Comparison of ENCODE assay signal across 22 mouse cellular contexts in genomic region chr5:29198960-29199488, GRCm38 (mm10). TPM values are rescaled to one million over a fixed set of nuclear protein-coding genes. Genes with fewer than 3 reads are reported as not detected.
DNase-seq lines count a peak whose midpoint lies in the region; ATAC-seq and TF ChIP-seq lines count a peak whose summit lies in the region.
"Had no signal": no experiment of that assay in that cellular context is flagged by ENCODE, and none has a peak within 500 bp of the region (broad histone marks: within the 10 kb centered on the region; RNA-seq: fewer than 3 reads in every experiment).

No protein-coding gene starts in this region.

- no peak overlapping the region for H3K4me3 ChIP-seq in heart, embryonic 12.5 days
- no peak overlapping the region for H3K4me3 ChIP-seq in small intestine, adult 2 months (ENCODE audit: low read depth, low read length)
- H3K4me3 ChIP-seq: embryonic facial prominence, embryonic 12.5 days; forebrain, embryonic 13.5 days; heart, embryonic 13.5 days; hindbrain, embryonic 13.5 days had no signal

- TF ChIP-seq POLR2A in small intestine, adult 2 months (IDR thresholded peaks at IDR 0.05; ENCODE audit: low read depth, low read length), result no peak

- no peaks in the 10 kb centered on the region for H3K9me3 ChIP-seq in heart, embryonic 12.5 days (replicated peaks)
- H3K9me3 ChIP-seq: embryonic facial prominence, embryonic 12.5 days; forebrain, embryonic 13.5 days; heart, embryonic 13.5 days; hindbrain, embryonic 13.5 days had no signal

- 0 out of 2 replicates have a peak overlapping the region, but pooled peaks have one; percentile 7 for H3K27ac ChIP-seq in heart, embryonic 12.5 days (ENCODE audit: poor library complexity, severe bottlenecking)
- peak overlapping the region; percentile 50 for H3K27ac ChIP-seq in small intestine, adult 2 months (ENCODE audit: insufficient read depth, low read depth, low read length)
- H3K27ac ChIP-seq: embryonic facial prominence, embryonic 12.5 days; forebrain, embryonic 13.5 days; hindbrain, embryonic 13.5 days; hindbrain, postnatal 0 days had no signal

- H3K9ac ChIP-seq in heart, embryonic 12.5 days, result no peak overlapping the region
- H3K9ac ChIP-seq: embryonic facial prominence, embryonic 12.5 days; forebrain, embryonic 13.5 days; forebrain, postnatal 0 days; heart, embryonic 13.5 days; hindbrain, embryonic 13.5 days had no signal

- no peak overlapping the region for H3K4me2 ChIP-seq in heart, embryonic 12.5 days
- H3K4me2 ChIP-seq: embryonic facial prominence, embryonic 12.5 days; forebrain, embryonic 13.5 days; heart, embryonic 13.5 days; hindbrain, embryonic 13.5 days had no signal

- WGBS in heart, embryonic 12.5 days, result 69% methylated on average over 4 of the region's 4 CpGs
- 77% methylated on average over 4 of the region's 4 CpGs for WGBS in small intestine, adult 2 months

- H3K27me3 ChIP-seq in heart, embryonic 12.5 days (replicated peaks), result no peaks in the 10 kb centered on the region
- H3K27me3 ChIP-seq in small intestine, adult 2 months (ENCODE audit: control insufficient read depth, insufficient read depth, low read length), result no peaks in the 10 kb centered on the region
- H3K27me3 ChIP-seq: embryonic facial prominence, embryonic 12.5 days; forebrain, embryonic 13.5 days; heart, embryonic 13.5 days had no signal

- no peak for ATAC-seq in heart, embryonic 12.5 days (ENCODE audit: insufficient number of reproducible peaks, low FRiP score)
- ATAC-seq: forebrain, embryonic 13.5 days; forebrain, postnatal 0 days; hindbrain, postnatal 0 days had no signal

- H3K36me3 ChIP-seq in heart, embryonic 12.5 days, result no peaks in the 10 kb centered on the region
- peaks cover 9% of the 10 kb centered on the region; the same call in 1 of the 2 replicates for H3K36me3 ChIP-seq in small intestine, adult 2 months (ENCODE audit: control insufficient read depth, insufficient read depth, low read length)
- H3K36me3 ChIP-seq: embryonic facial prominence, embryonic 12.5 days; heart, embryonic 13.5 days had no signal

- intact Hi-C loops in heart, postnatal 36 days (cut with DNase I), result no loop called here

- no peak for DNase-seq in heart, postnatal 36 days
- DNase-seq in ES-CJ7 (ENCODE audit: low read depth, low spot score) (peak; percentile 79), adipocyte (ENCODE audit: low spot score) (peak; percentile 6)
- DNase-seq in embryo, embryonic 10.5 days (ENCODE audit: low spot score), result no peak
- no peak for DNase-seq in spleen, adult 12 weeks (ENCODE audit: low spot score)
- DNase-seq: adrenal gland, postnatal 10 days; B cell, adult 2 months; cerebellum, adult 11 months; cerebellum, adult 8-10 months; cerebellum, postnatal 14 days; forebrain, postnatal 0 days; gastrocnemius, postnatal 14 days had no signal

- peaks cover 10% of the 10 kb centered on the region; the same call in 1 of the 2 replicates for H3K4me1 ChIP-seq in heart, embryonic 12.5 days (replicated peaks)
- H3K4me1 ChIP-seq in small intestine, adult 2 months (ENCODE audit: control insufficient read depth, insufficient read depth, insufficient read length, low read length), result peaks cover 12% of the 10 kb centered on the region; the same call in 1 of the 2 replicates

- no peak for TF ChIP-seq CTCF in small intestine, adult 2 months (IDR thresholded peaks at IDR 0.05; ENCODE audit: extremely low read depth, insufficient read length, insufficient replicate concordance, low read depth, low read length)

RNA-seq across cellular contexts. Expression of gene Rnf32, which starts 3.2 kb away (rescaled TPM):
- 2.2 and 3.4 TPM in 2 replicates for polyA plus RNA-seq in heart, embryonic 12.5 days (2016; fragmentation: Nextera tagmentation; extraction: Ambion mirVana)
- 1 to 10 TPM in 1 of 2 experiments, under 1 TPM in 1; 0.60 to 1.3 TPM for total RNA-seq in heart, postnatal 36 days (2021)
- polyA plus RNA-seq in small intestine, adult 2 months (2012; rRNA removed), result 0.58 and 4.6 TPM in 2 replicates
- total RNA-seq: common myeloid progenitor, adult 5-6 weeks; granulocyte monocyte progenitor cell, adult 5-6 weeks; MEL had no signal

Comparison
In these comparisons a context has a peak if more than half of its experiments do, and no peak if none do; other contexts are left out.
1. DNase-seq: peak in ES-CJ7 (single experiment) and adipocyte (single experiment); none in heart, postnatal 36 days (0 of 2), embryo, embryonic 10.5 days (single experiment) and spleen, adult 12 weeks (single experiment).